Mouse (Mus musculus) liver, embryonic 14.5 days (tissue): ENCODE results near the gene D5Ertd579e.

Experiments
- CTCF ChIP-seq: IDR thresholded peaks from 2 replicates; pipeline ENCODE4 v1.5.1; 2016; ENCODE audit warnings: antibody characterized with exemption, low read depth, control low read depth
- EP300 ChIP-seq: IDR thresholded peaks from 2 replicates; pipeline ENCODE4 v1.6.1; 2016; ENCODE audit warnings: antibody characterized with exemption, low read depth

- TF ChIP-seq CTCF (no peak), EP300 (no peak)
These were observed 32.5 kb downstream of the D5Ertd579e start for GRCm38 (mm10) chr5:36663329-36663728.
